Mouse (Mus musculus): Measurements from ENCODE around the gene Gm4894.

The Gm4894 gene

GRCm38 (mm10) chr9:49250231-49250630 lies at the start of gene Gm4894:
Gm4894 (plus strand) TSS chr9:49250531.
- in situ Hi-C loops (cut with MboI, MseI): no loop called here

- in situ Hi-C loops (cut with MboI, MseI): no loop called here
These were observed 44.0 kb upstream of the Gm4894 start for GRCm38 (mm10) chr9:49206331-49206730.

GRCm38 (mm10) chr9:49211493-49211892 lies 38.8 kb upstream of the Gm4894 start:
- in situ Hi-C loops (cut with MboI, MseI): no loop called here

DNA sequence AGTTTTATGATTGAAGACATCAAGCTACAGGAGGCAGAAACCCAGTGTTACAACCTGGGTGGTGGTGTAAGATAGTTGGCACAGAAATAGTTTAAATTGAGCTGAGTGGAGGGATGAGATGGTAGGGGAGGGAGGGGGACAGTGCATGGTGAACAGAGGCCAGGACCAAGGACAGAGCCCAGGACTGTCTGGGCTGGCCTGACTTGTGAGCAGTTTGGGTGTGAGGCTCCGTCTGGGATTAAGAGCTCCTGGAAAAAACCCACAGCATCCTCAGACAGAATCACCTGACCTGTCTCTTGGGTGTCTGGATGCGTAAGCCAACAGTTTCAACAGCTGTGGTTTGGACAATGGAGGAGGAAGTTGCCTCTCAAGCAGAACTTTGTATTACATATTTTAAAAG lies 35.6 kb upstream of the Gm4894 start:
- in situ Hi-C loops (cut with MboI, MseI): no loop called here

DNA sequence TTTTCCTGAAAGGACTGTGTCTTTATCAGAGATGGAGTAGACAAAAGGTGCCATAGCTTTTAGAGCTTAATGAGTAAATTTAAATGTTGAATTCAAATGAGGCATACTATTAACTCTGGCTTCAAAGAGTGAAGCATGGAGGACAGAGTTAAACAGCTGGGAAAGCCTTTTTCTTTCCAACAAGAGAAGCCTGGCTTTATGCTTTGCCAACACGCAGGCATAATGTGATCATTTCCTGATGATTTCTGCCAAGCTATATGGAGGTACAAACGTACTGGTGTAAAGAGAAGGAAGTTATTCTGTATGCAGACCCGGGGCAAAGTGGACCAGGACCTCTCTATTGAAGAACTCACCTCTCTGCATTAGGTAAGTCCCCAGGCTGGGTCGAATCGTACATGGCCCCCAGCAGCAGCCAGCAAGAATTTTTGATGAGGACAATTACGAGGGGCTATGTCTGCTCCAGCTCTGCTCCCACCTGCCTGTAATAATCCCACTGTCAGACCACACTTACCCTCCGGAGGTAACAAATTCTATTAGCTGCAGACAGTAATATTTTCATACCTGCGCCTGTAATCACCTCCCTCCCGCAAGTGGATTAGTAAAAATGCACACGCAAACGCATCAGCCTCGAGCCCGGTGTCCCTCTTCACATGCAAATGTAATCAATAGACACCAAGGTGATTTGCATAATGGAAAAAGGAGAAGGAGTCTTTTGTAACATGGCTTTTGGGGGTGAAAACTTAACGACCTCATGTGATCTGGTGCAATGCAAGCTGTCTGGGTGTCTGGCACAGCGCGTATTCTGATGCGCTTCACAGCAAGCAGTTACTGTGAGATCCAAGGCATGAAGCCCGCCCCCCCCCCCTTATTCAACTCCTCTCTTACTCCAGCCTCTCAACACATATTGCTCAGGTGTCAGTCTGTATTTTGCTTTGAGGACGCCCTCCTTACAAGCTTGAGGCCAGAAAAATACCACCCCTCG lies 32.4 kb upstream of the Gm4894 start:
- in situ Hi-C loops (cut with MboI, MseI): no loop called here

DNA sequence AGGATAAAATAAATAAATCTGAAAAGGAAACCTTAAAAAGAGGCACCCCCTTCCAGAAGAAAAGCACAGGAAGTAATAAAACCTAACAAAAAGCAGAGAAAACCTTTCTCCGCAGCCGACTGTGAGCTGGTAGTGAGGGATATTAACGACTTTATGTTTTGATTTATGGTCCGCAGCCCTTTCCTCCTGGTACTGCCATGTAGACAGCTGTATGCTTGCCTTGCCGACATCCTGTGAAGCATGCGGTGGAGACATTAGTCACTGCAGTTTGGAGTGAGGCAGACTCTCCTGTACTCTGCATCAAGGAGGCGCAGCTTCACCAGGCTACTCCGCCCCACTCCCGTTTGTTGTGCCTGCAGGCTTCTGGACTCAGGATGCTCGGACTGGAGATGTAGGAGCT lies 25.8 kb upstream of the Gm4894 start:
- in situ Hi-C loops (cut with MboI, MseI): no loop called here

DNA sequence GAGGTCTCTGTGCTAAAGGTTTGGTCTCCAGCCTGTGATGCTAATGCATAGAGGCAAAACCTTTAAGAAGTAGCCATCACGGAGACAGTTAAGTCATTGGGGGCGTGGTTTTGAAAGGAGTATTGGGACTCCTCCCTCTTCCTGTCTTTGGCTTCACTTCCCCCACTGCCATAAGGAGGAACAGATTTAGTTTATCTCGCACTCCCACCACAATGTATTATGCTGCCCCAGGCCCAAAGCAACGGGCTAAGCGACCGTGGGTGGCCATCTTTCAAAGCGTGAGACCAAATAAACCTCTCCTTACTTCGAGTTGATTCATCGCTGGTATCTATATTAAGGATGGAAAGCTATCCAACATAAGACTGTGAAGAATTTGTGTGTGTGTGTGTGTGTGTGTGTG lies 22.9 kb upstream of the Gm4894 start:
- in situ Hi-C loops (cut with MboI, MseI): no loop called here

DNA sequence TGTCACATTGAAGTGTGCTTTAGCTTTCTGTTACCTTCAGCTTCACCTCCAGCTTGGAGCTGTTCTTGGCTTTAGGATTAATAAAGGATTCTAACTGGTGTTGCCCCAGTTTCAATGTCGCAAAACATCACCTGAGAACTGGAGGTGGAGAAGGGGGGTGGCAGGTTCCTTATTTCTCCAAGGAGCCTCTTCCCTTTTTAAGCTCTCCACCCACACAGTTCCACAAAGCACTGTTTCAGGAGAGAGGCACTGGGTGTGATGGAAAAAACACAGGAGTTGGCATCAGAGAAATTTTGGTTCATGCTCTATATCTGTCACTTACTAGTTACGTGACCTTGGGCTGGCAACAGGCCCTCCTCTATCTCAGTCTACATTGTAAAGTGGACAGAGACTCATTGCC lies 21.3 kb upstream of the Gm4894 start:
- in situ Hi-C loops (cut with MboI, MseI): no loop called here

- in situ Hi-C loops (cut with MboI, MseI): loop anchor here (5.0 to 10.0 kb wide), 2 partner anchors 240 to 1328 kb away; partner anchors contain the start of gene Ttc12 (in 1 of the 2)
These were observed 3.5 kb upstream of the Gm4894 start for GRCm38 (mm10) chr9:49246839-49247238.

- in situ Hi-C loops (cut with MboI, MseI): no loop called here
These were observed 18.6 kb downstream of the Gm4894 start for GRCm38 (mm10) chr9:49268949-49269348.

- in situ Hi-C loops (cut with MboI, MseI): no loop called here
These were observed 23.2 kb downstream of the Gm4894 start for GRCm38 (mm10) chr9:49273566-49273965.

DNA sequence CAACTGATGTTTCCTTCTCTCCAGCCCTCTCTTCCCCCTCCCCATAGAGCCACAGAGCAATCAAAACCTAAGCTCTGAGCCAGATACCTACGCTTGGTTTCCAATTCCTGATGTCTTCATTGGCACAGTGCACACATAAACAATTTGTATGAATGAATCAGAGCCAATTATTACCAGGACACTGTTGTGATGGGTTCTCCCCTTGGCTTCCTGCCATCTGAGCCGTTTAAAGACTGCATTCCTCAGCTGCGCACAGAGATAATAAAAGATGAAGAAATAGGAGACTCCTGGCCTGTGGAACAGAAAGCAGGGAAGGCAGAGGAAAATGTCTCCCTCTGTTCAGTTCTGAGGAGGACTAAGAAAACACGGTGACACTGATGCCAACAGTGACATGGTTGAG lies 25.6 kb downstream of the Gm4894 start:
- in situ Hi-C loops (cut with MboI, MseI): no loop called here

GRCm38 (mm10) chr9:49276542-49277334 lies 26.4 kb downstream of the Gm4894 start:
- in situ Hi-C loops (cut with MboI, MseI): no loop called here

DNA sequence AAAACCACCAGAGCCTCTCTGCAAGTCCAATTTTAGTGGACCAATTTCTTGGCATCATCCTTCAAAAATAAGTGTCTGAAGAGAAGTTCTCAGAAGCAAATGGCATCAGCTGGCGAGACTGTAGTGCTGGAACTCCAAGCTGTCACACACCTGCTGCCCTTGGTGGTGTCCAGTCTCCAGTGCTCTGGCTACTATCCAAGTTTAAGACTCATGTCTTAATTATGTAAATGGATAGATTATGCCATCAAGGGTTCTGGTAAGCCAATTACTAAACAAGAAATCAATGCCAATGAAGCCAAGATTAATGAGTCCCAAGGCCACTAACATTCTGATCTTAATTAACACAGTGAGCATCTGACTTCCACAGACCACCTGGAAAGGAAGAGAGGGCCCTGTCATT lies 44.8 kb downstream of the Gm4894 start:
- in situ Hi-C loops (cut with MboI, MseI): no loop called here

DNA sequence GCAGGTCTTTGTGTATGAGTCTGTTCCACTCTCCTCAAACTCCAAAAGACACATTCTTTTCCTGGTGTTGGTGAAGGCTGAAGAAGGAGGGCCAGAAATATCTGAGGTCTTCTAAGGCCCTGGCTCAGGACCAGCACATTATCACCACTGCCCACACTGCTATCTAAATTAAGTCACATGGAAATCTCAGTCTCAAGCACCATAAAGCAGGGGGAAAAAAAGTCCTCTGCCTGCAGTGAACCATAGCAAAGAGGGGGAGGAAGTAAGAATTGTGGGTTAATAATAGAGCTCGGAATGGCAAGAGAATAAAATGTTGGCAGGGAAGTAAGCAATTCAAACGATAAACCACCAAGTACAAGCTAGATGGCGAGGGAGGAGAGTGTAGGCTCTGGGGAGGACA lies 57.2 kb downstream of the Gm4894 start:
- in situ Hi-C loops (cut with MboI, MseI): no loop called here

DNA sequence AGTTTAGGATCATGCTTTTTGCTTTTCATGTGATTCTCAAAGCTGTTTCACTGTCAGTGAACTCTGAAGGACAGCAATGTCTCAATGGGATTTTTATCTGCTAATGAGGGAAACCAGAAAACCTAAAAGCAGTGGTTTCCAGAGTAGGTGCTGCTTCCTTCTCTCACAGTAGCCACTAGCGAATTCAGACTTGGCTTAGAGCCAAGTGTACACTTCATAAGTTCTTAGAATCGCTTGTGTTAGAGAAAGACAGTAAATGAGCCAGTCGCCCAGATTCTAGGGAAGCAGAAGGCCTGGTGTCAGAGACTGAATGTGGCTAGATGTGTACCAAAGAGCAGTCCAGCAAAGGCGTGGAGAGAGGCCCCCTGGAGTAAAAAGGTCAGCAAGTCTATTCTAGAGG lies 60.5 kb downstream of the Gm4894 start:
- in situ Hi-C loops (cut with MboI, MseI): no loop called here

- in situ Hi-C loops (cut with MboI, MseI): no loop called here
These were observed 68.3 kb downstream of the Gm4894 start for GRCm38 (mm10) chr9:49318638-49319037.
